Mouse (Mus musculus): ENCODE data around the gene Slc16a5.

Slc16a5 gene
- long read RNA-seq, experiment 1: 0 reads
- long read RNA-seq, experiment 2: 0 reads

GRCm38 (mm10) chr11:115462243-115462891 lies at the start of gene Slc16a5:
Gene Slc16a5, plus strand, starts transcription at chr11:115462474.
- intact Hi-C loops (cut with DNase I): no loop called here

- intact Hi-C loops (cut with DNase I): no loop called here
Measured at GRCm38 (mm10) chr11:115419531-115420237, 42.6 kb upstream of the Slc16a5 start, which contains the start of the genes Atp5h and Kctd2. Gene Atp5h, minus strand, starts transcription at chr11:115419962. Gene Kctd2, plus strand, starts transcription at chr11:115420128.

- intact Hi-C loops (cut with DNase I): no loop called here
Measured at GRCm38 (mm10) chr11:115420336-115421190, 41.7 kb upstream of the Slc16a5 start.

GRCm38 (mm10) chr11:115421328-115421727 lies 40.9 kb upstream of the Slc16a5 start:
- intact Hi-C loops (cut with DNase I): no loop called here

GRCm38 (mm10) chr11:115421972-115422371 lies 40.3 kb upstream of the Slc16a5 start:
- intact Hi-C loops (cut with DNase I): no loop called here

DNA sequence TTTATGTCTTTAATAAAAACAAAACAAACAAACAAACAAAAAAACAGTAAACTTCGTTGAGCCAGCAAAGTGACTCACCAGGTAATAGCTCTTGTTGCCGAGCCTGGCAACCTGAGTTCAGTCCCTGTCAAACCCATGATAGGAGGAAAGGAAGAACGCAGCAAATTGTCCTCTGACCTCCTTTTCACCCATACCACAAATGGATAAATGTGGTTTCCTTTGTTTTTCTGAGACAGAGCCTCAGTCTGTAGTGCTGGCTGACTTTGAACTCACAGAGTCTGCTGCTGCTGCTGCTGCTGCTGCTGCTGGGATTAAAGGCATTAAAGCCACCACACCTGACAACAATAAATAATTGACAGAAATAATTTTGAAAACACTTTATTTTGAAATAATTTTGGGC lies 39.2 kb upstream of the Slc16a5 start:
- intact Hi-C loops (cut with DNase I): no loop called here

DNA sequence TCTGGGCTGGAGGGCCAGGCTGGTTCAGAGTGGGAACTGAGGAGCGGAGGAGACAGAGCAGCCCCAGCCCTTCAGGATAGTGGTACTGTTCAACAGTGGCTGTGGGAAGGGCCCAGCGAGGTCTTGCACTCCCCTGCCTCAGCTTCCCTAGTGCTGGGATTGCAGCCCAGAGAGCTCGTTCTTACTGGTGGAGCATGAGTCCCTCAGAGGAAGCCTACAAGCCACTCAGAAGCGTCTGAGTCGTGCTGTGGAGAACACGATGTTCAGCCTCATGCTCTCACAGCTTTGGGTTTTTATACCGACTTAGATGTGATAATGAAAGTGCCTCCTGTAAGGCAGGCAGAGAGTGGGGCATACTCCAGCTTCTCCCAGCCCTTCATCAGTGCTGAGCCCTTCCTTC lies 37.6 kb upstream of the Slc16a5 start:
- intact Hi-C loops (cut with DNase I): no loop called here

DNA sequence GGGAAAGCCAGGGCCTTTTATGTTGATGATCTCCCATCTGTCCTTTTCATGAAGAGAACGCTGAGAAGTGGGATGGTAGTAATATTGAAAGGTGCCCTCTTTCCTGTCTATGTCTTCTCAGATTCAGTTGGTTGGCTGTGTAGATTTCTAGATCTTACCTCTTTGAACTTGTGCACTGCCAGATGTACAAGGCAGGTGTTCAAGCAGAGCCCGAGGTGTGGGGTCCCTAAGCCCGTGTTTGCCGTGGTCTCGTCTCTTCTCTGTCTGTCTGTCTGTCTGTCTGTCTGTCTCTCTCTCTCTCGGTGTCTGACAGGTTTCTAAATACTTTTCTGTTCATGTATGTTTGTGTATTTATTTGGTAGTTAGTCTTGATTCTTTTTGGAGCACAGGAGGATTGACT lies 36.6 kb upstream of the Slc16a5 start:
- intact Hi-C loops (cut with DNase I): no loop called here

GRCm38 (mm10) chr11:115427482-115428331 lies 34.6 kb upstream of the Slc16a5 start:
- intact Hi-C loops (cut with DNase I): loop anchor here (2.0 kb wide), 1 partner anchor 45 kb away; no protein-coding TSS in a partner anchor

- intact Hi-C loops (cut with DNase I): loop anchor here (2.0 kb wide), 1 partner anchor 43 kb away; no protein-coding TSS in a partner anchor
Measured at GRCm38 (mm10) chr11:115429307-115429706, 33.0 kb upstream of the Slc16a5 start.

- intact Hi-C loops (cut with DNase I): no loop called here
Measured at GRCm38 (mm10) chr11:115430561-115430960, 31.7 kb upstream of the Slc16a5 start.

DNA sequence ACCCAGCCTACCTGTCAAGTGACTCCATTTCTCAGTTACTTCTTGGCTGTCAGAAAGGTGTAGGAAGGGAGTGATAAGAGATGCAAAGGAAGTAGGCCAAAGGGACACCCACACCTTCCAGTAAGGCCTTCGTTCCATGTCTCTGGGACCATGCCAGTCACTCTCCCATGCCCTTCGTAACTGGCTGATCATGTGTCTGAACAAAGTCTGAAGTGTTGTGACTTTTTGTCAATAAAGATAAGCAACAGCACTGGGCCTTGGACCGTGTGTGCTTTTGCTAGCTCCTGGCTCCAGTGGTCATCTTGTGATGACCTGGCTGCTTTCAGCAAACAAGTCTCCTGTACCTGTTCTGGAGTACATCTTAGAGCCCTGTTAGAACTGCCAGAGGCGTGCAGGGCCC lies 29.5 kb upstream of the Slc16a5 start:
- intact Hi-C loops (cut with DNase I): no loop called here

DNA sequence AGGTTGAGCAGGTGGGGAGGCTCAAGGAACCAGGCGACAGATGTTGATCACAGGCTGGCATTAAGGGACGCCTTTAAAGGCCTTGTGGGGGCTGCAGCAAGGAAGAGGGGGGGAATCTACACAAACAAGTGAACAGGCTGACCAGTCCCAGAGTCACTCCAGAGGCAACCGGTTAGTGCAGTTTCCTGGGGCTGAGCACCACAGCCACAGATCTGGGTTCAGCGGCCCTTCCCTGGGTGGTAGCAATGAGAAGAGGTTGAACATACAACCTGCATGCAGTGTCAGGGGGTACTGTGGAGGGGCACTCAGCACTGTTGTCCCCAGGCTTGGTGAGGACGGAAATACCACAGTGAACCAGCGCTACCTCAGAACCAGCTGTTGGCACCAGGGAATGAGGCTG lies 28.9 kb upstream of the Slc16a5 start:
- intact Hi-C loops (cut with DNase I): no loop called here

DNA sequence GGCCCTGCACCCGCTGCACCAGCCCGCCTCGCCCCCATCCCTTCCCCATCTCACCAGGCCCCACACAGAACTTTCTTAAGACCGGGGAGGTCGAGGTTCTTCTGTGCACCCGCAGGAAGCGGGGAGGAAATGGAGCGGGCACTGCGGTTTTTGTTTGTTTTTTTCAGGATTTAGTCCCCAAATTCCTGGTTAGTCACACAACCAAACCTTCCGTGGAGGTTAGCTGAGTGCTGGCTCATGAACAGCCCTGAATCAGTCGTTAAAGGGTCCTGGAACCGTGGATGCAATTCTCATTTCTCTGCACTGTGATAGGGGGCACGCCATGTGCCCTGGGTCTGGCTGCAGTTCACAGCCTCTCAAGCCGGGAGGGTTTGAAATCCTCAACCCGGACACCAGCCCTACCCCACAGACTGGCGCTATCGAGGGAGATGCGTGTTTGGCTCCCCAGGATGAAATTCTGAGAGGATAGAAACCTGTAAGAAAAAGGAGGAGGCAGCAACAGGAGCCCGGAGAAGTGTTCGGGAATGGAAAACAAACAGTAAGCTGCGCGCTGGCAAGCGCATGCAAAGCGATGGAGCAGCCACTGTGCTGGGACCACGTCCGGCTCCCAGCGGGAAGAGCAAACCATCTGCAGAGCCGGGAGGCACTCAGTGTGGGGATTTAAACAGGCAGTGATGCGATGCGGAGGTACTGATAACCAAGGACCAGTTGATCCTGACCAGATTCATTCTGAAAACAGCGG lies 26.5 kb upstream of the Slc16a5 start:
- intact Hi-C loops (cut with DNase I): no loop called here

GRCm38 (mm10) chr11:115437571-115438122 lies 24.6 kb upstream of the Slc16a5 start:
- intact Hi-C loops (cut with DNase I): no loop called here

GRCm38 (mm10) chr11:115439326-115439725 lies 22.9 kb upstream of the Slc16a5 start:
- intact Hi-C loops (cut with DNase I): no loop called here

GRCm38 (mm10) chr11:115439906-115440595 lies 22.2 kb upstream of the Slc16a5 start, which contains the start of gene Trim80:
Gene Trim80, plus strand, starts transcription at chr11:115440545.
- intact Hi-C loops (cut with DNase I): no loop called here

DNA sequence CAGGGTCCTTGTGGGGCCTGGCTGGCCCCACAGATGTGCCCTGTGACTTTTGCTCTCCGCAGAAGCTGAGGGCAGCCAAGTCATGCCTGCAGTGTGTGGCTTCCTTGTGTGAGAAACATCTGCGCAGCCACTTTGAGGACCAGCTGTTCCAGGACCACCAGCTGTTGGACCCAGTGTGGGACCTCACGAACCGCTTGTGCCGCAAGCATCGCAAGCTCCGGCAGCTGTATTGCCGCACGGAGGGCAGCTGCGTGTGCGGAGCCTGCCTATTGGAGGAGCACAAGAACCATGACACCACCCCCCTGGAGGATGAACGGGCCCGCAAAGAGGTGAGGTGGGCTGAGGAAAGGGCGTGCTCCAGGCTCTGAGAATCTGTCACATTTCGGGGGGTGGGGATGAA lies 20.9 kb upstream of the Slc16a5 start:
- intact Hi-C loops (cut with DNase I): no loop called here

DNA sequence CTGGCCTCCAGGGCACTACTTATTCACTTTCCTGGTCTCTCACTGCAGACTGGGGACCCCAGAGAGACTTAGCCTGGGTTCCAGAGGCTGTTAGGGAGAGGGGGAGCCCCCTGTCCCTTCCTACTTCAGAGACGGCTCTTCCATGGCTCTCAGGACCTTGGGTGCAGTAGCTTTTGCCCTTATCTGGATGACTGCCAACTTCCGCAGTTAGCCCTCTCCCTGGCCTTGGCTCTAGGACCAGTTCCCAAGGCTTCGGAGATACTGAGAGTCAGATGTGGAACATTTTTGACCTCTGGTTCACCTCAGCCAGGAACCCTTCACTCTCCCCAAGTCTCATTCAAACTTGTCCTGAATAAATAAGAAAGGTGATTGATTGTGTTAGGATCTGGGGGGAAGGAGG lies 15.4 kb upstream of the Slc16a5 start:
- intact Hi-C loops (cut with DNase I): no loop called here
